Comparison of ENCODE assay signal across 17 mouse cellular contexts in the genomic region with DNA sequence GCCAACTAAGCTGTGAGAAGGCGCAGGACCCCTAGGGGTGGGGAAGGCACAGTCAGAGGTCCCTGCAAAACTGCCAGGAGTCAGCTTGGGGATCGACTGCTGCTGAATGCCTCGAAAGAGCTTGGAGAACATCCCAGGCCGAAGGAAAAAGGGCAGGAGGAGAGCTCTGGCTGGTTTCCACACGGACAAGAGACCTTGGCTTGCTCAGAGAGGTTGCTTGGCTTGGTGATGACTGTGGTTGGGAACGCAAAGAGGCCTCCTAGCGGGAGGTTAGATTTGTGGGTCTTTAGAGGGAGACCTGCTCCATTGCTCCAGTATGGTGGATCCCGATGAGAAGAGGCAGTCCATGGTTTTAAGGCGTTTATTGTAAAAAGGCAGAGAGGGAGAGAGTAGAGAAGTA. TPM values are rescaled to one million over a fixed set of nuclear protein-coding genes. Genes with fewer than 3 reads are reported as not detected.
DNase-seq lines count a peak whose midpoint lies in the region.
"Had no signal": no experiment of that assay in that cellular context is flagged by ENCODE, and none has a peak within 500 bp of the region (broad histone marks: within the 10 kb centered on the region; RNA-seq: fewer than 3 reads in every experiment).

No protein-coding gene starts in this region.

- DNase-seq in cerebellum, postnatal 14 days, result peak; percentile 58 to 75
- DNase-seq in cerebellum, adult 8-10 months, result no peak
- DNase-seq in ovary, adult 18-20 months (ENCODE audit: low spot score), result peak; percentile 33
- no peak for DNase-seq in ovary, postnatal 36 days (ENCODE audit: low spot score)
- DNase-seq in adrenal gland, adult 8-10 months, result peak; percentile 30
- DNase-seq in lung, postnatal 14 days, result no peak
- DNase-seq in thymus, postnatal 10 days (ENCODE audit: low spot score in 2 of 2), result no peak
- DNase-seq: embryo, embryonic 11 days; gastrocnemius, postnatal 14 days; heart, postnatal 36 days; kidney, adult 9 months; kidney, postnatal 14 days; lung, embryonic 14.5 days; thymus, postnatal 36 days had no signal

RNA-seq across cellular contexts. Expression of a gene that starts 13.3 kb away (rescaled TPM):
- total RNA-seq in adrenal gland, adult 8-10 months (2022), result 10 to 100 TPM in 3 of 4 experiments, 1 to 10 TPM in 1; 6.4 to 15.5 (median 12.2) TPM

RNA-seq across cellular contexts. Expression of a gene that starts 29.1 kb away (rescaled TPM):
- 1 to 10 TPM; 4.1 to 7.5 (median 6.1) TPM for total RNA-seq in adrenal gland, adult 8-10 months (2022)
- total RNA-seq: gastrocnemius, postnatal 14 days; layer of hippocampus, postnatal 10 days; left cerebral cortex, adult 18-20 months; left cerebral cortex, postnatal 14 days had no signal

Comparison
In these comparisons a context has a peak if more than half of its experiments do, and no peak if none do; other contexts are left out.
1. DNase-seq: peak in cerebellum, postnatal 14 days (2 of 2), ovary, adult 18-20 months (single experiment) and adrenal gland, adult 8-10 months (single experiment); none in cerebellum, adult 8-10 months (single experiment), ovary, postnatal 36 days (single experiment), lung, postnatal 14 days (single experiment) and thymus, postnatal 10 days (0 of 2).